ENCODE assay signal across 21 mouse cellular contexts in genomic region chr11:52033953-52034352, GRCm38 (mm10). TPM values are rescaled to one million over a fixed set of nuclear protein-coding genes. Genes with fewer than 3 reads are reported as not detected.
DNase-seq lines count a peak whose midpoint lies in the region; ATAC-seq and TF ChIP-seq lines count a peak whose summit lies in the region.
"Had no signal": no experiment of that assay in that cellular context is flagged by ENCODE, and none has a peak within 500 bp of the region (broad histone marks: within the 10 kb centered on the region; RNA-seq: fewer than 3 reads in every experiment).

No protein-coding gene starts in this region.

- H3K4me2 ChIP-seq in forebrain, postnatal 0 days (ENCODE audit: low read depth), result no peak overlapping the region
- H3K4me2 ChIP-seq in forebrain, embryonic 13.5 days, result no peak overlapping the region
- H3K4me2 ChIP-seq: midbrain, embryonic 12.5 days; neural tube, embryonic 13.5 days had no signal

- TF ChIP-seq CTCF in forebrain, postnatal 0 days (IDR thresholded peaks at IDR 0.05; ENCODE audit: low read depth), result no peak
- TF ChIP-seq CTCF in heart, adult 2 months (IDR thresholded peaks at IDR 0.05), result no peak
- no peak for TF ChIP-seq CTCF in brain, embryonic 14.5 days (IDR thresholded peaks at IDR 0.05; ENCODE audit: borderline replicate concordance, extremely low read depth, insufficient read depth, insufficient read length)

- no peaks in the 10 kb centered on the region for H3K9me3 ChIP-seq in forebrain, postnatal 0 days (ENCODE audit: low read length)
- no peaks in the 10 kb centered on the region for H3K9me3 ChIP-seq in forebrain, embryonic 13.5 days (replicated peaks)
- H3K9me3 ChIP-seq: midbrain, embryonic 12.5 days; neural tube, embryonic 13.5 days had no signal

- ATAC-seq in forebrain, postnatal 0 days, result no peak
- no peak for ATAC-seq in forebrain, embryonic 13.5 days

- no peak overlapping the region for H3K9ac ChIP-seq in forebrain, postnatal 0 days
- no peak overlapping the region for H3K9ac ChIP-seq in forebrain, embryonic 13.5 days
- no peak overlapping the region for H3K9ac ChIP-seq in heart, adult 2 months (ENCODE audit: low read depth, low read length)
- H3K9ac ChIP-seq: midbrain, embryonic 12.5 days; neural tube, embryonic 13.5 days had no signal

- WGBS in forebrain, postnatal 0 days, result 71% methylated on average over 1 of the region's 1 CpGs
- WGBS in forebrain, embryonic 13.5 days, result 91% methylated on average over 1 of the region's 1 CpGs
- WGBS in heart, adult 2 months, result 48% methylated on average over 1 of the region's 1 CpGs

- peak; percentile 12 for DNase-seq in forebrain, postnatal 0 days
- DNase-seq in heart, postnatal 4 days, result peak; percentile 14
- no peak for DNase-seq in heart, adult 2 months
- DNase-seq in brain, embryonic 14.5 days (ENCODE audit: low read depth), result peak; percentile 30
- peak; percentile 36 to 70 for DNase-seq in layer of hippocampus, postnatal 14 days (ENCODE audit: low spot score in 2 of 2)
- DNase-seq in ovary, adult 18-20 months (ENCODE audit: low spot score), result no peak
- no peak for DNase-seq in kidney, postnatal 14 days
- DNase-seq: adrenal gland, postnatal 10 days; cerebellum, adult 8-10 months; gastrocnemius, postnatal 14 days; heart, postnatal 36 days; kidney, adult 18-20 months; kidney, postnatal 4 days; liver; lung, adult 18-20 months; thymus, postnatal 25 days had no signal

- no peaks in the 10 kb centered on the region for H3K79me2 ChIP-seq in heart, adult 2 months (replicated peaks; ENCODE audit: control insufficient read depth, insufficient read depth, low read length)

- no peak overlapping the region for H3K4me3 ChIP-seq in forebrain, postnatal 0 days (ENCODE audit: low read depth, low read length)
- no peak overlapping the region for H3K4me3 ChIP-seq in forebrain, embryonic 13.5 days
- no peak overlapping the region for H3K4me3 ChIP-seq in heart, adult 2 months
- H3K4me3 ChIP-seq: erythroblast, embryonic 14.5 days; midbrain, embryonic 12.5 days; neural tube, embryonic 13.5 days had no signal

- no peak for TF ChIP-seq EP300 in heart, adult 2 months (IDR thresholded peaks at IDR 0.05; ENCODE audit: insufficient read depth, low read depth, low read length)

- H3K36me3 ChIP-seq in forebrain, postnatal 0 days (ENCODE audit: insufficient read depth), result peaks cover 10% of the 10 kb centered on the region
- peaks cover 3% of the 10 kb centered on the region; the same call in 1 of the 2 replicates for H3K36me3 ChIP-seq in forebrain, embryonic 13.5 days (ENCODE audit: poor library complexity, severe bottlenecking)
- H3K36me3 ChIP-seq in heart, adult 2 months (ENCODE audit: control insufficient read depth, insufficient read depth, low read length), result no peaks in the 10 kb centered on the region; the same call in 1 of the 2 replicates

- TF ChIP-seq POLR2A in heart, adult 2 months (IDR thresholded peaks at IDR 0.05; ENCODE audit: insufficient read depth, low read depth, low read length), result no peak
- TF ChIP-seq POLR2A in brain, embryonic 14.5 days (IDR thresholded peaks at IDR 0.05; ENCODE audit: borderline replicate concordance, extremely low read depth, insufficient read depth, insufficient read length, poor library complexity, severe bottlenecking), result no peak

- H3K4me1 ChIP-seq in forebrain, postnatal 0 days (ENCODE audit: insufficient read depth), result no peaks in the 10 kb centered on the region
- no peaks in the 10 kb centered on the region for H3K4me1 ChIP-seq in forebrain, embryonic 13.5 days
- H3K4me1 ChIP-seq in heart, adult 2 months (ENCODE audit: control insufficient read depth, insufficient read depth, low read length), result peaks cover 1% of the 10 kb centered on the region; the same call in 1 of the 2 replicates
- H3K4me1 ChIP-seq: midbrain, embryonic 12.5 days; neural tube, embryonic 13.5 days had no signal

- intact Hi-C loops in heart, adult 2 months (cut with DNase I), result no loop called here

- no peaks in the 10 kb centered on the region for H3K27me3 ChIP-seq in forebrain, postnatal 0 days (ENCODE audit: insufficient read depth, low read length)
- no peaks in the 10 kb centered on the region for H3K27me3 ChIP-seq in forebrain, embryonic 13.5 days
- no peaks in the 10 kb centered on the region for H3K27me3 ChIP-seq in heart, adult 2 months (ENCODE audit: control insufficient read depth, insufficient read depth, low read length)
- H3K27me3 ChIP-seq: CH12.LX; midbrain, embryonic 12.5 days; neural tube, embryonic 13.5 days had no signal

- H3K27ac ChIP-seq in forebrain, postnatal 0 days (ENCODE audit: low read depth, low read length), result no peak overlapping the region
- no peak overlapping the region for H3K27ac ChIP-seq in forebrain, embryonic 13.5 days
- H3K27ac ChIP-seq in heart, adult 2 months, result no peak overlapping the region
- H3K27ac ChIP-seq: midbrain, embryonic 12.5 days; neural tube, embryonic 13.5 days had no signal

RNA-seq across cellular contexts. Expression of gene Cdkl3, which starts 29.9 kb away (rescaled TPM):
- total RNA-seq in forebrain, postnatal 0 days (2014; rRNA removed), result 33.2 and 35.5 TPM in 2 replicates
- 40.4 and 45.1 TPM in 2 replicates for polyA plus RNA-seq in forebrain, postnatal 0 days (2015; fragmentation: Nextera tagmentation; extraction: Ambion mirVana)
- polyA plus RNA-seq in forebrain, embryonic 13.5 days (2015; fragmentation: Nextera tagmentation; extraction: Ambion mirVana), result 15.0 and 21.4 TPM in 2 replicates
- 10 to 100 TPM in 1 of 2 experiments, 1 to 10 TPM in 1; 9.1 to 11.7 TPM for total RNA-seq in heart, postnatal 4 days (2021)
- total RNA-seq in heart, adult 2 months (2021), result 1 to 10 TPM; 4.6 to 5.2 TPM
- 3.0 and 4.2 TPM in 2 replicates for polyA plus RNA-seq in heart, adult 2 months (2012; rRNA removed)
- polyA plus RNA-seq in brain, embryonic 14.5 days (2012; rRNA removed), result 15.0 and 17.1 TPM in 2 replicates
- total RNA-seq in layer of hippocampus, postnatal 14 days (2021), result 10 to 100 TPM; 20.4 to 20.8 TPM
- polyA plus RNA-seq: erythroblast, embryonic 14.5 days had no signal

RNA-seq across cellular contexts. Expression of gene Ube2b, which starts 33.4 kb away (rescaled TPM):
- 148 and 162 TPM in 2 replicates for total RNA-seq in forebrain, postnatal 0 days (2014; rRNA removed)
- 244 and 249 TPM in 2 replicates for polyA plus RNA-seq in forebrain, postnatal 0 days (2015; fragmentation: Nextera tagmentation; extraction: Ambion mirVana)
- polyA plus RNA-seq in forebrain, embryonic 13.5 days (2015; fragmentation: Nextera tagmentation; extraction: Ambion mirVana), result 276 and 301 TPM in 2 replicates
- total RNA-seq in heart, postnatal 4 days (2021), result 100 to 1,000 TPM; 137 to 153 TPM
- 100 to 1,000 TPM; 265 to 344 TPM for total RNA-seq in heart, adult 2 months (2021)
- 197 and 295 TPM in 2 replicates for polyA plus RNA-seq in heart, adult 2 months (2012; rRNA removed)
- polyA plus RNA-seq in brain, embryonic 14.5 days (2012; rRNA removed), result 195 and 261 TPM in 2 replicates
- 100 to 1,000 TPM; 166 to 171 TPM for total RNA-seq in layer of hippocampus, postnatal 14 days (2021)

Comparison
In these comparisons a context has a peak if more than half of its experiments do, and no peak if none do; other contexts are left out.
1. DNase-seq: peak in forebrain, postnatal 0 days (single experiment), heart, postnatal 4 days (single experiment), brain, embryonic 14.5 days (single experiment) and layer of hippocampus, postnatal 14 days (2 of 2); none in heart, adult 2 months (0 of 2), ovary, adult 18-20 months (single experiment) and kidney, postnatal 14 days (single experiment).